Mouse (Mus musculus) heart, embryonic 14.5 days (tissue): ENCODE results near the gene Nphp3. TPM values are rescaled to one million over a fixed set of nuclear protein-coding genes. Genes with fewer than 3 reads are reported as not detected.
A peak's percentile ranks its signal among the peaks of the same experiment; 100 is the strongest.

Source experiments
- ATAC-seq: fragments of 200-750 bp; cut with Nextera tagmentation; 2 replicates; pipeline ENCODE4 v1.8.0; 2017; ENCODE audit warnings: low read depth, moderate TSS enrichment; ENCODE audit not compliant: insufficient number of reproducible peaks, insufficient read depth, low FRiP score
- H3K27ac ChIP-seq, 2 experiments: fragments of 200-500 bp in 1 of 2; fragments of 300-500 bp in 1 of 2; sonication (generic) in 1 of 2; replicated peaks in 1 of 2; 2 replicates each; pipeline ENCODE4 v1.5.1; 2012 to 2014; ENCODE audit warnings: low read depth in 2 of 2, low read length in 2 of 2, control low read depth in 1 of 2, mild to moderate bottlenecking in 1 of 2, mixed read lengths in 1 of 2; ENCODE audit not compliant: control insufficient read depth in 1 of 2, insufficient read depth in 1 of 2
- H3K27me3 ChIP-seq: fragments of 300-500 bp; sonication (generic); 2 replicates; pipeline ENCODE4 v1.6.1; 2014; ENCODE audit warnings: mild to moderate bottlenecking, low read length, control low read depth; ENCODE audit not compliant: control insufficient read depth, insufficient read depth
- H3K36me3 ChIP-seq: fragments of 300-500 bp; sonication (generic); 2 replicates; pipeline ENCODE4 v1.6.1; 2014; ENCODE audit warnings: mild to moderate bottlenecking, control low read depth, low read length, mixed read lengths; ENCODE audit not compliant: control insufficient read depth, insufficient read depth
- H3K4me1 ChIP-seq, 2 experiments: fragments of 200-500 bp in 1 of 2; fragments of 300-500 bp in 1 of 2; sonication (generic) in 1 of 2; 2 replicates each; pipeline ENCODE4 v1.6.1; 2012 to 2014; ENCODE audit warnings: low read length in 2 of 2, control low read depth in 1 of 2, mixed read lengths in 1 of 2; ENCODE audit not compliant: control insufficient read depth in 2 of 2, insufficient read depth in 2 of 2
- H3K4me2 ChIP-seq: fragments of 300-500 bp; sonication (generic); 2 replicates; pipeline ENCODE4 v1.6.1; 2014; ENCODE audit warnings: mild to moderate bottlenecking, low read length
- H3K4me3 ChIP-seq, 2 experiments: fragments of 200-500 bp in 1 of 2; fragments of 300-500 bp in 1 of 2; sonication (generic) in 1 of 2; 2 replicates each; pipeline ENCODE4 v1.5.1; 2012 to 2014; ENCODE audit warnings: low read length in 2 of 2, mild to moderate bottlenecking in 2 of 2, control low read depth in 1 of 2, low read depth in 1 of 2, moderate library complexity in 1 of 2; ENCODE audit not compliant: control insufficient read depth in 1 of 2, insufficient read depth in 1 of 2
- H3K9ac ChIP-seq: fragments of 300-500 bp; sonication (generic); 2 replicates; pipeline ENCODE4 v1.6.1; 2014; ENCODE audit warnings: mild to moderate bottlenecking, low read length
- H3K9me3 ChIP-seq: fragments of 300-500 bp; sonication (generic); 2 replicates; pipeline ENCODE4 v1.6.1; 2016; ENCODE audit warnings: low read length, control low read depth; ENCODE audit not compliant: control insufficient read depth
- WGBS: fragments of 180-500 bp; shearing (Covaris S2); extraction: QIAGEN DNeasy Blood & Tissue Kit; methylation state at CpG from one replicate; pipeline ENCODE4 v1.1.7; 2014; 5-methylcytosine and 5-hydroxymethylcytosine counted together
- polyA plus RNA-seq: library from polyadenylated mRNA; unstranded; fragments of >200 nt; fragmentation: Nextera tagmentation; extraction: Ambion mirVana; gene quantifications from 2 replicates; pipeline ENCODE4 v1.2.1, GENCODE M21; 2014

Nphp3 gene
- polyA plus RNA-seq, 1 experiment from 2014 or later: 5.3 TPM

- Histone ChIP-seq H3K36me3 (peaks cover 18% of the 10 kb centered on the region), H3K9me3 (no peaks in the 10 kb centered on the region), H3K4me2 (peak overlapping the region; percentile 95; the same call in 1 of the 2 replicates), H3K9ac (no peak overlapping the region), H3K27me3 (no peaks in the 10 kb centered on the region), H3K27ac (no peak overlapping the region), H3K4me1 (peaks cover 5 to 17% of the 10 kb centered on the region in 2 experiments), H3K4me3 (no peak overlapping the region)
- ATAC-seq: no peak
- 33% methylated on average over 1 of the region's 1 CpGs for WGBS
These were observed 62.2 kb downstream of the Nphp3 start for GRCm38 (mm10) chr9:104064571-104064970.

GRCm38 (mm10) chr9:104070241-104070640 lies 67.9 kb downstream of the Nphp3 start:
- Histone ChIP-seq H3K4me3 (no peak overlapping the region), H3K27ac (no peak overlapping the region), H3K9ac (no peak overlapping the region), H3K36me3 (0 out of 2 replicates have a peak, but pooled peaks cover 5% of the 10 kb centered on the region), H3K9me3 (no peaks in the 10 kb centered on the region), H3K4me2 (no peak overlapping the region), H3K4me1 (no peaks in the 10 kb centered on the region), H3K27me3 (no peaks in the 10 kb centered on the region)
- 41% methylated on average over 4 of the region's 4 CpGs for WGBS
- no peak for ATAC-seq

DNA sequence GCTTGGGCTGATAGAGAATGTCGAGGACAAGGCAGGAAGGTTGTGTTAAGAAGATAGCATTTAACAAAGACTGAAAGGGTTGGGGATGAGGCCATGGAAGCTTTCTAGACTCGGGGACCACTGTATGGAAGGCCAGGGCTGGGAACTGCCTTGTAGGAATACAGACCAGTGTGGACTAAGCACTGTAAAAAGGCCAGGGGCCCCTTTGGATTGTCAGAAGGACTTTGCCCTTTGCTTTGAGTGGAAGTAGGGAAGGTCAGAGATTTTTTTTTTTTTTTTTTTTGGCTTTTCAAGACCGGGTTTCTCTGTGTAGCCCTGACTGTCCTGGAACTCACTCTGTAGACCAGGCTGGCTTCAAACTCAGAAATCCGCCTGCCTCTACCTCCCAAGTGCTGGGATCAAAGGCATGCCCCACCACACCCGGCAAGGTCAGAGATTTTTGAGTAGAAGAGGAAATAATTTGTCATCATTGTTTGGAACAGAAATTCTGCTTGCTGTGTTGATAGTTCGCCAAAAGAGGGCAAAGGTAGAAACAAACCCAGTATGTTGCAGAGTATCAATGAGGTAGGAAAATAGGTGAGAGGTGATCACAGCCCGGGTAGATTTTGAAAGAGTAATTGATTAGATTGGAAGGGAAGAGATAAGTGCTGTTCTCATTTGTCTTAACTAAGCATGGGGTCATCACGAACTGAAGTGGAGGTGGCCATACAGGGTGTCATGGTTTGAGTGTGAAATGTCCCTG lies 68.7 kb downstream of the Nphp3 start:
- H3K4me1 ChIP-seq: no peaks in the 10 kb centered on the region
- H3K4me2 ChIP-seq: no peak overlapping the region
- H3K36me3 ChIP-seq: 0 out of 2 replicates have a peak, but pooled peaks cover 5% of the 10 kb centered on the region
- ATAC-seq: no peak
- no peaks in the 10 kb centered on the region for H3K27me3 ChIP-seq
- H3K27ac ChIP-seq: no peak overlapping the region
- 67% methylated on average over 8 of the region's 8 CpGs for WGBS
- no peak overlapping the region for H3K9ac ChIP-seq
- no peaks in the 10 kb centered on the region for H3K9me3 ChIP-seq
- no peak overlapping the region for H3K4me3 ChIP-seq

- H3K27me3 ChIP-seq: no peaks in the 10 kb centered on the region
- no peak overlapping the region for H3K9ac ChIP-seq
- ATAC-seq: no peak
- 0 out of 2 replicates have a peak, but pooled peaks cover 5% of the 10 kb centered on the region for H3K36me3 ChIP-seq
- WGBS: 66% methylated on average over 2 of the region's 2 CpGs
- no peaks in the 10 kb centered on the region for H3K4me1 ChIP-seq
- no peak overlapping the region for H3K4me2 ChIP-seq
- no peak overlapping the region for H3K27ac ChIP-seq
- H3K4me3 ChIP-seq: no peak overlapping the region
- no peaks in the 10 kb centered on the region for H3K9me3 ChIP-seq
These were observed 73.5 kb downstream of the Nphp3 start for GRCm38 (mm10) chr9:104075808-104076207.

GRCm38 (mm10) chr9:104078780-104079179 lies 76.4 kb downstream of the Nphp3 start:
- Histone ChIP-seq H3K27me3 (no peaks in the 10 kb centered on the region), H3K27ac (no peak overlapping the region), H3K36me3 (peaks cover 12% of the 10 kb centered on the region; the same call in 1 of the 2 replicates), H3K9ac (no peak overlapping the region), H3K4me2 (no peak overlapping the region), H3K9me3 (no peaks in the 10 kb centered on the region), H3K4me3 (no peak overlapping the region), H3K4me1 (no peaks in the 10 kb centered on the region)
- ATAC-seq: no peak
- 100% methylated on average over 1 of the region's 1 CpGs for WGBS

- Histone ChIP-seq H3K4me2 (no peak overlapping the region), H3K9me3 (no peaks in the 10 kb centered on the region), H3K4me1 (no peaks in the 10 kb centered on the region), H3K4me3 (no peak overlapping the region), H3K27ac (no peak overlapping the region), H3K27me3 (no peaks in the 10 kb centered on the region), H3K36me3 (peaks cover 14% of the 10 kb centered on the region), H3K9ac (no peak overlapping the region)
- no peak for ATAC-seq
- WGBS: 47% methylated on average over 5 of the region's 5 CpGs
These were observed 77.0 kb downstream of the Nphp3 start for GRCm38 (mm10) chr9:104079379-104079778.

- 67% methylated on average over 3 of the region's 3 CpGs for WGBS
- no peaks in the 10 kb centered on the region for H3K9me3 ChIP-seq
- H3K4me3 ChIP-seq: no peak overlapping the region
- no peak overlapping the region for H3K4me2 ChIP-seq
- H3K4me1 ChIP-seq: no peaks in the 10 kb centered on the region
- ATAC-seq: no peak
- H3K36me3 ChIP-seq: peaks cover 18% of the 10 kb centered on the region
- H3K27ac ChIP-seq: no peak overlapping the region
- H3K9ac ChIP-seq: no peak overlapping the region
- no peaks in the 10 kb centered on the region for H3K27me3 ChIP-seq
These were observed 77.7 kb downstream of the Nphp3 start for GRCm38 (mm10) chr9:104080038-104080437.
